Mouse (Mus musculus) layer of hippocampus, postnatal 36 days (tissue): ENCODE measurements at regions not wholly inside any gene's neighbourhood (a gene's known extent, or its start where the extent isn't known, plus 50 kb on each side); places are given as distances from the start of the nearest gene placed in this dataset.
A peak's percentile ranks its signal among the peaks of the same experiment; 100 is the strongest.
"Not testable (repeated sequence)": the region's sequence is repeated elsewhere in the genome, so short reads cannot be mapped to it uniquely, and the experiment has no call there.

Experiments
- DNase-seq, 2 experiments: peaks; one replicate each; pipeline ENCODE4 v3.0.0; 2022

GRCm38 (mm10) chrX:70871209-70871608 lies 178.8 kb upstream of the Mamld1 start:
- no peak for DNase-seq

DNA sequence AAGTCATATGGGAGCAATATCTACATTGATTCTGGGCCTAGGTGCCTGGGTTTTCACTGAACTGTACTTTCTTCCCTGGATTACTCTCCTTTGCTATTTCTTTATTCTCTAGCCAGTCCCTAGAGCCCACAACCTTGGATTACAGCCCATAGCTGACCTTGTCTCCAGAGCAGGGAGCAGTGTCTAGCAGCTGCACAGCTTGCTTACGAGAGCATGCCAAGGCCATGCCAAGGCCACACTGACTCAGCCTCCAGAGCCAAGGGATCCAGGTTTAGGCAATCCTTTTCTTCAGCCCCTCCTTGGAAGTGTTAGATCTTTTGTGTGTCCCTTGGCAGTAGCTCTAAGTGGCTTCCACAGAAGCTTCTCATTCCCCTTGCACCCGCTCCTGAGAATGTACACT lies 168.7 kb upstream of the Mamld1 start:
- DNase-seq = no peak

- DNase-seq = no peak
Measured at GRCm38 (mm10) chrX:70883461-70883860, 166.6 kb upstream of the Mamld1 start.

GRCm38 (mm10) chrX:70894517-70894916 lies 155.5 kb upstream of the Mamld1 start:
- no peak for DNase-seq

DNA sequence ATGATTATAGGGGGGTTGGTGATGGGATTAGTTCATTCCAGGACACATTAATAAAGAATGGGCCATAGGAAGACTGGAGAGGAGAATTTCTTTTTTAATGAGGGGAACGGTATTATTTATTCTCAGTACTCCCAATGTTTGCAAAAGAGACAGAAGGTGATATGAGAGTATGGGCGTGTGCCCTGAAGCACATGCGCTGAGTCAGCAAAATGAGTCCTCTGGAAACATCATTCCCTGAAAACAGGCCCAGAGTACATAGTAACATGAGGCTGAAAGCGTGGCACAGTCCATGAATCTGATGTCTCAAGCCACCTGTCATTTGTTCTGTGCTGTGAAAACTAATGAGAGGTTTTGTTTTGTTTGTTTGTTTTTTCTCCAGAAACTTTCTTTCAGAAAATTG lies 154.5 kb upstream of the Mamld1 start:
- no peak for DNase-seq

- DNase-seq = no peak
Measured at GRCm38 (mm10) chrX:70897110-70897721, 152.8 kb upstream of the Mamld1 start.

DNA sequence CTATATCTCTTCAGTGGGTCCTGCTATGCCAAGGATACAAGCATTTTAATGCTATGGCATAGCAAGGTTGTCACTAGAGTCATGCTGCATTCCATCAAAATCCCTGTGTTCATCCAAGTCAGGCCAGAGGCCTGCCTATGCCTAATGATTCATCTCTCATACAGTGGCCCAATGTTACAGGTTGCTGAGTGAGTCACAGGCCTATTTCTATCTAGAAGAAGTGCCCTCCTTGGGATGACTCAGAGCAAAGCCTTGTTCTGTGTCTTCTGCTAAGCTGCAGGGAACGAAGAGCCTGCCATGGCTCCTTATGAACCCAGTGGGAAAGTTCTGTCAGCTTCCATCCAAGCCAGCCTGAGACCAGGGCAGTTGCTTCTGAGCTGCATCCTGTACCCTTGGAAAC lies 151.2 kb upstream of the Mamld1 start:
- DNase-seq = not testable (repeated sequence)

GRCm38 (mm10) chrX:70899720-70900479 lies 150.2 kb upstream of the Mamld1 start:
- DNase-seq = peak; percentile 23 to 39

DNA sequence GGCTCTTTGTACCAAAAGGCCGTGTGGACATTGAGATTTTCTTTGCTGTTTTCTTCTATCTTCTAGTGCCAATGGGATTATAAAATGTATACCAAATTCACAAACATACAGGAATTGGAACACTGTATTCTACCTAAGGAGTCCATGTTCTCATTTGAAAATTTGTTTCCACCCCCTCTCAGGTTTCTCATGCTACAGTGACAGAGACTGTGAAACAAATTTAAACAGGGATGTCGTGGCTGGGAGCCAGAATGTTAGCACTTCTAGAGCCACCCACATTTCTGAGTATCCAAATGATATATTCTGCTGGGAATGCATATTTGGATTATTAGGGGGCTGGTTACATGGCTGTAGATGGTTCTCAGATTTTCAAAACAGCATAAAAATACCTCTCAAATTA lies 124.4 kb upstream of the Mamld1 start:
- no peak for DNase-seq

- DNase-seq = no peak
Measured at GRCm38 (mm10) chrX:70931944-70932343, 118.1 kb upstream of the Mamld1 start.

DNA sequence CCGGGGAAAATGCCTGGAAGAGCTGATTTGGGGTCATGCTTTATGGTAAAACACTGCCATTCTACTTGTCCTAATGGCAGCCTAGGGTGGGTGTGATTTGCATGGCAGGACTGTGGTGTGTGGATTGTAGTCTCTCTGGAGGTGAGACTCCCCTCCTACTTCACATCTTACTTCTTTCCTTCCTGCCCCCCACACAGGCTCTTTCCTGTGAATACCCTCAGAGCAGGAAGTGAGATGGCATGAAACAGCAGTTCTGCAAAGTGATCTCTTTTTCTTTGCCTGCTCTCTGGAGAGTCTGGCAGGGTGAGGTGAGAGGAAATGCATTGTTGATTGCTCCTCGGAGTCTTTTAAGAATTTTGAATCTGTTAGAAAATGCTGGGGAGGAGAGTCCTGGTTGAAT lies 104.7 kb upstream of the Mamld1 start:
- DNase-seq = no peak

GRCm38 (mm10) chrX:70946052-70946451 lies 104.0 kb upstream of the Mamld1 start:
- DNase-seq = no peak

DNA sequence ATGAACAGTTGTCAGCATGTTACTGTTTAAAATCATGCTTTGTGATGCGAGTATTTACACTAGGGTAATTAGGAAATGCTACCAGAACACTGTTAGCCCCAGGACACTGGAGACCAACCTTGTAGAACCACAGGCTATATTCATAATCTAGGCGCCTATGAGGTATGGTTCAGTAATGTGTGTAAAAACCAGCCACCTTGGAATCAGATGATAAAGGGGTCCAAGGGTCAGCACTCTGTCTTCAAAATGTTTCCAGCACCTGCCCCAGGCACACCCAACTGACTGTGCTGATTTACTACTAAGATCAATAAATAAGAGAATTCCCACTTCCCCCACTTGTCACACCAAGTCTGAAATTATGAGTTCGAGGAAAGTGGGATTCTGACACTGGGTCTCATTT lies 100.8 kb upstream of the Mamld1 start:
- DNase-seq = no peak

DNA sequence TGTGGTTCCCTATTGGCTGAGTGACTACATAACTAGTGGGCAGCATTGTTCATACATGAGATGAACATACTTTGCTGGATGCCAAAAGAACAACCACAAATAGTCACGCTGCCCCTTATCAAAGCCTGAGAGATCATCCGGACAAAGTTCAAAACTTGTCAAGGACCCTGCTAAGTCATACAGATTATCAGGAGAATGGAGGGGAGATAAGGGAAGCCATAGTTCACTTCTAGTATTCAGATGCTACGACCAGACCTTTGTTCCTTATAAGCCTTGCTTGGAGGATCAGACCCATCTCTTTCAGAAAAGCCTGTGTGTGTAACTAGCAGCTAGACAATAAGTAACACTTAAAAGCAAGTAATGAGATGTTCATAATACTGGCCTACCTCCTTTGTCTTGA lies 97.0 kb upstream of the Mamld1 start:
- DNase-seq = no peak
